Mouse (Mus musculus) midbrain, embryonic 12.5 days (tissue): ENCODE results near the gene Dyx1c1. TPM values are rescaled to one million over a fixed set of nuclear protein-coding genes. Genes with fewer than 3 reads are reported as not detected.

Source experiments
- ATAC-seq: fragments of 200-750 bp; cut with Nextera tagmentation; 2 replicates; pipeline ENCODE4 v1.8.0; 2017; ENCODE audit warnings: low read depth, moderate TSS enrichment, moderate library complexity; ENCODE audit not compliant: low FRiP score
- H3K27ac ChIP-seq: fragments of 300-500 bp; sonication (generic); replicated peaks from 2 replicates; pipeline ENCODE4 v1.5.1; 2016; ENCODE audit warnings: mild to moderate bottlenecking
- H3K27me3 ChIP-seq: fragments of 300-500 bp; sonication (generic); 2 replicates; pipeline ENCODE4 v1.6.1; 2016; ENCODE audit warnings: mild to moderate bottlenecking
- H3K36me3 ChIP-seq: fragments of 300-500 bp; sonication (generic); 2 replicates; pipeline ENCODE4 v1.6.1; 2016
- H3K4me1 ChIP-seq: fragments of 300-500 bp; sonication (generic); 2 replicates; pipeline ENCODE4 v1.6.1; 2016
- H3K4me2 ChIP-seq: fragments of 300-500 bp; sonication (generic); replicated peaks from 2 replicates; pipeline ENCODE4 v1.6.1; 2016; ENCODE audit warnings: mild to moderate bottlenecking, moderate library complexity
- H3K4me3 ChIP-seq: fragments of 300-500 bp; sonication (generic); 2 replicates; pipeline ENCODE4 v1.5.1; 2016; ENCODE audit warnings: mild to moderate bottlenecking
- H3K9ac ChIP-seq: fragments of 300-500 bp; sonication (generic); replicated peaks from 2 replicates; pipeline ENCODE4 v1.6.1; 2016; ENCODE audit warnings: mild to moderate bottlenecking, moderate library complexity
- H3K9me3 ChIP-seq: fragments of 300-500 bp; sonication (generic); 2 replicates; pipeline ENCODE4 v1.6.1; 2016; ENCODE audit warnings: mild to moderate bottlenecking
- WGBS: fragments of 180-500 bp; shearing (Covaris S2); methylation state at CpG from one replicate; pipeline ENCODE4 v1.1.7; 2016; 5-methylcytosine and 5-hydroxymethylcytosine counted together
- polyA plus RNA-seq: library from polyadenylated mRNA; unstranded; fragments of >200 nt; fragmentation: Nextera tagmentation; extraction: Ambion mirVana; gene quantifications from 2 replicates; pipeline ENCODE4 v1.2.1, GENCODE M21; 2016

Gene Dyx1c1
- polyA plus RNA-seq, 1 experiment from 2014 or later: 1.6 TPM

DNA sequence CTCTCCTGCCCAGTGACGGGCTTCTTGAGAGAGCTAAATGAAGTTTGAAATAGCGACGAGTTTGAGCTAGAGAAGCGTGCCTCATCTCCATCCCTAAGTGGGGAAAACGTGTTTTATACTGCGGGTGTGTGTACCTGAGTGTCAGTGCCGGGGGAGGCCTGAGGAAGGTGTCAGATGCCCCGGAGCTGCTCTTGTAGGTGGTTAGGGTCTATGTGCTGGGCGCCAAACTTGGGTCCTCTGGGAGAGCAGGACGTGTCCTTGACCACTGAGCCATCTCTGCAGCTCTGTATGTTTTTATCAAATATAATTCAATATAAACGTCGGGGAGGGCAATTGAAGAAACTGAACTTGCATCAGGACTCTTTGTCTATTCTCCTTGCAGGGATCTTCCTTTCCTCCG, 14.3 kb upstream of the Dyx1c1 start:
- WGBS: 95% methylated on average over 13 of the region's 13 CpGs
- Histone ChIP-seq H3K4me3 (no peak overlapping the region), H3K27ac (no peak overlapping the region), H3K4me1 (no peaks in the 10 kb centered on the region), H3K4me2 (no peak overlapping the region), H3K9ac (no peak overlapping the region), H3K27me3 (no peaks in the 10 kb centered on the region), H3K9me3 (no peaks in the 10 kb centered on the region), H3K36me3 (peaks cover 36% of the 10 kb centered on the region)
- no peak for ATAC-seq

DNA sequence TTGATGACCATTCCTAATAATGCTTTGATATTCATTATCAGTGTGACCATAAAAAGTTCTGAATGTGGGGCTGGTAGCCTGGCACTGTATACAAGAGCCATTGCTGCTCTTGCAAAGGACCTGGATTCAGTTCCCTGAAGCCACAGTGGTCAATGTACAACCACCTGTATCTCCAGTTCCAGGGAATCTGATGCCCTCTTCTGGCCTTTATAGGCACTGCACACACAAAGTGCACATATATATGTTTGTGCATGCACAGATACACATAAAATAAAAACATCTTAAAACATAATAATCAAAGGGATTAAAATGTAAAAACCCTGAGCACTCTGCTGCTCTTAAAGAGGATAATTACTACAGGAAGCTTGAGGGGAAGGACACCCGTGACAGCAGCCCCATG, 11.6 kb upstream of the Dyx1c1 start:
- H3K9me3 ChIP-seq: no peaks in the 10 kb centered on the region
- no peaks in the 10 kb centered on the region for H3K4me1 ChIP-seq
- H3K27me3 ChIP-seq: no peaks in the 10 kb centered on the region
- H3K36me3 ChIP-seq: peaks cover 36% of the 10 kb centered on the region
- no peak for ATAC-seq
- no peak overlapping the region for H3K4me3 ChIP-seq
- 98% methylated on average over 1 of the region's 1 CpGs for WGBS
- H3K27ac ChIP-seq: no peak overlapping the region
- no peak overlapping the region for H3K9ac ChIP-seq
- no peak overlapping the region for H3K4me2 ChIP-seq

DNA sequence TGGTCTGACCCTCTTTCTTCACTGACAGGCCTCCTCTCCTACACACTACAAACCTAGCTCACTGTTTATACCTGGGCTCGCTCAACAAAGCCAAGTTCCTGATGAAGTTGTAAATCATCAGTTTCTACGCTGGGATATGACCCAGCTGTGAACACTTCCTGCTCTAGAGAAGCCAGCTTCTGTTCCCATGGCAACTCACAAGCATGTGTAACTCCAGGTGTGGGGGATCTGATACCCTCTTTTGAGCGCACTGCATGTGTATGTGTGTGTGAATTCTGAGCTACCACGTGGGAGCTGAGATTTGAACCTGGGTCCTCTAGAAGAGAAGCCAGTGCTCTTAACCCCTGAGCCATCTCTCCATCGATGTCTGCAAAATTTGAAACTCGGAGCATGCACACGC, 9.0 kb upstream of the Dyx1c1 start:
- ATAC-seq: no peak
- H3K4me1 ChIP-seq: no peaks in the 10 kb centered on the region
- H3K4me3 ChIP-seq: no peak overlapping the region
- H3K27ac ChIP-seq: no peak overlapping the region
- H3K36me3 ChIP-seq: peaks cover 27% of the 10 kb centered on the region
- H3K9me3 ChIP-seq: no peaks in the 10 kb centered on the region
- WGBS: 82% methylated on average over 7 of the region's 7 CpGs
- H3K9ac ChIP-seq: no peak overlapping the region
- no peak overlapping the region for H3K4me2 ChIP-seq
- H3K27me3 ChIP-seq: no peaks in the 10 kb centered on the region

DNA sequence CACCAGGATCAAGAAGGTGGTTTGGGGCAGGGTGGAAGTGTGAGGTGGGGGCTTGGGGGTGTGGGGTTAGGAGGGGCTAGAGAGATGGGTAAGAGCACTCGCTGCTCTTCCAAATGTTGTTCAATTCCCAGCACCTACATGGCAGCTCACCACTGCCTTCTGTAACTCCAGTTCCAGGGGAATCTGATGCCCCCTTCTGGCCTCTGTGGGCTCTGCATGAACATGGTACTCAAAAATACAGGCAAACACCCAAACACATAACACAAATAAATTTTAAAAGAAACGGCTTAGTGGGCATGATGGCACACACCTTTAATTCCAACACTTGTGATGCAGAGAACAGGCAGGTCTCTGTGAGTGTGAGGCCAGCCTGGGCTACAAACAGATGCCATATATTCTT, 3.8 kb upstream of the Dyx1c1 start:
- H3K27me3 ChIP-seq: no peaks in the 10 kb centered on the region
- H3K9me3 ChIP-seq: no peaks in the 10 kb centered on the region
- H3K4me3 ChIP-seq: no peak overlapping the region
- peaks cover 10% of the 10 kb centered on the region for H3K4me1 ChIP-seq
- H3K9ac ChIP-seq: no peak overlapping the region
- no peak overlapping the region for H3K4me2 ChIP-seq
- no peak for ATAC-seq
- no peak overlapping the region for H3K27ac ChIP-seq
- no peaks in the 10 kb centered on the region for H3K36me3 ChIP-seq
- 55% methylated on average over 2 of the region's 2 CpGs for WGBS

DNA sequence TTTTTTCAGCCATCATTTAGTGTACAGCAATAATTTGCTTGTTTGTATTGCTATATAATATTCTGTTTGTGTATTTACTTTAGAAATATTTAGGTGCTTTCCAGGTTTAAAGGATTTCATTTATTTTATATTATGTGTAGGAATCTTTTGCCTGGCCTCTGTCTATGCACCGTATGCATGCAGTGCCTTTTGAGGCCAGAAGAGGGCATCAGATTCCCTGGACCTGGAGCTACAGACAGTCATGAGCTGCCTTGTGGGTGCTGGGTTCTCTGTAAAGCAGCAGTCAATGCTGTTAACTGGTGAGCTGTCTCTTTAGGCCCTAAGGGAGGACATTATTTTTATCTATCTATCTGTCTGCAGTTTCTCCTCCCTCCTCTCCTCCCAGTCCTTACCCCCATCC, 3.0 kb upstream of the Dyx1c1 start:
- no peak overlapping the region for H3K4me3 ChIP-seq
- H3K9me3 ChIP-seq: no peaks in the 10 kb centered on the region
- no peak for ATAC-seq
- H3K9ac ChIP-seq: no peak overlapping the region
- no peak overlapping the region for H3K4me2 ChIP-seq
- no peak overlapping the region for H3K27ac ChIP-seq
- H3K27me3 ChIP-seq: no peaks in the 10 kb centered on the region
- H3K36me3 ChIP-seq: no peaks in the 10 kb centered on the region
- peaks cover 10% of the 10 kb centered on the region for H3K4me1 ChIP-seq
- WGBS: 22% methylated on average over 1 of the region's 1 CpGs

DNA sequence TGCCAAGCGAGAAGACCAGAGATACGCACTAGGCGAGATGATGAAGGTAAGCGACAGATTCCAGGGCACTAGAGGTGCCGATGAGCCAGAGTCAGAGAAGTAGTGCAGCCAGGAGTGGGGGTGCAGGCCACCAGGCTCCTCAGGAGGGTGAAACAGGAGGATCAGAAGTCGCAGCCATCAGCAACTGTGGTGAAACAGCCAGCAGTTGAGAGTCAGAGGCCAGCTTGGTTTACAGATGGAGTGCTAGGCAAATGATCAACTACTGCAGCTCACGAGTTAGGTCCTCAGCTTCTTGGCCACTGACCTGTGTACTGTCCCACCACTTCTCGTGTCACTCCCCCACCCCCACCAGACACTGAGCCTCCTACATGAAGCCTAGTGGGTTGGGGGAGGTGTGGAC, 2.8 kb downstream of the Dyx1c1 start:
- Histone ChIP-seq H3K4me1 (peaks cover 10% of the 10 kb centered on the region), H3K4me3 (no peak overlapping the region), H3K36me3 (no peaks in the 10 kb centered on the region), H3K9me3 (no peaks in the 10 kb centered on the region), H3K27me3 (no peaks in the 10 kb centered on the region), H3K27ac (no peak overlapping the region), H3K4me2 (no peak overlapping the region), H3K9ac (no peak overlapping the region)
- ATAC-seq: no peak
- WGBS: 77% methylated on average over 8 of the region's 8 CpGs

DNA sequence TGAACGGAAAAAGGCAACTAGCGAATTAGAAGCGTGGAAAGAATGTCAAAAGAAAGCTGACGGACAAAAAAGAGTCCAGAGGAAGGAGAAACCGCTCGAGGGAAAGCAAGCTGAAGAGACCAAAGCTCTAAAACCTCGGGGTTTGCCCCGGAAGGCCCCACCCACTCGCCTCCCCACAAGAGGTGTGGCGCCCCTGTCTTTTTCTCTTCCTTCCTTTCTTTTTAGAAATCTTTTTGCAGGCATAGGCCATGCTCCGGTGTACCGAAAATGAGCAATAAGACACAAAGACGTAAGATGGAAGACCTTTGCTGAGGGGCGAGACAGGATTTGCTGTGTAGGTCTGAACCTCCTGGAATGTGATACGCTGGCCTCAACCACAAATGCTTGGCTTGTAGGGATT, 3.4 kb downstream of the Dyx1c1 start:
- Histone ChIP-seq H3K27me3 (no peaks in the 10 kb centered on the region), H3K36me3 (no peaks in the 10 kb centered on the region), H3K4me3 (no peak overlapping the region), H3K4me1 (peaks cover 10% of the 10 kb centered on the region), H3K27ac (no peak overlapping the region), H3K9me3 (no peaks in the 10 kb centered on the region), H3K9ac (no peak overlapping the region), H3K4me2 (no peak overlapping the region)
- ATAC-seq: no peak
- WGBS: 81% methylated on average over 15 of the region's 15 CpGs

DNA sequence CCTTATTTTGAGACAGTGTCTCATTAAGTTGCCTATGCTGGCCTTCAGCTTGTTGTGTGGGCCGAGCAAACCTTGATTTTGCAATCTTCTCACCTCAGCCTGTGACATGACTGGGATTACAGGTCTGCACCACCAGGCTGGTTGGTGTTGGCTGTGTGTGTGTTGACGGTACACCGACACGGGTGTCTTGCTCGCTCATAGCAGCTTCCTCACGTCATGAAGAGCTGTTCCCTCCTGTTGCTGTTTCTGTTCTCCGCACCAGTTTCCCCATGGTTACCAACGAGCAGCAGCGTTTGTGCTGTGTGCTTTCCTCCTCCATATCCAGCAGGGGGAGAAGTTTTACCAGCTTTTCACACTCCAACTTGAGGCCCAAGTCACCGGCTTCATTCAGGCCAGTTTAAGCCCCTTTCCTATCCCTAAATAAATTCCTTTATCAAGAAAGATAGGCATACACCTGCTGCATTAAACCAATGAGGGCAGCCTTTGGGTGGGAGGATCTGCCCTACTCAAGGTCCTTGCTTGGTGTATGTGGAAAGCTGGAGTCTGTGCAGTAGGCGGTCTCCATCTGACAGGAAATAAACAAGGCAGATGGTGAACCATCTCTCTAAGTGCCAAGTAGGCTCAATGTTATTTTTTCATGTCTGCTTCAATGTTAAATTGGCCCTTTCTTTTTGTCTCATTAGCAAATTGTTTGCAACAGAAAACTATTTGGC, 9.9 kb downstream of the Dyx1c1 start:
- no peak overlapping the region for H3K4me2 ChIP-seq
- no peak overlapping the region for H3K4me3 ChIP-seq
- no peak overlapping the region for H3K27ac ChIP-seq
- no peaks in the 10 kb centered on the region for H3K9me3 ChIP-seq
- no peaks in the 10 kb centered on the region for H3K27me3 ChIP-seq
- 39% methylated on average over 11 of the region's 11 CpGs for WGBS
- no peak for ATAC-seq
- no peaks in the 10 kb centered on the region for H3K36me3 ChIP-seq
- no peaks in the 10 kb centered on the region for H3K4me1 ChIP-seq
- H3K9ac ChIP-seq: no peak overlapping the region

DNA sequence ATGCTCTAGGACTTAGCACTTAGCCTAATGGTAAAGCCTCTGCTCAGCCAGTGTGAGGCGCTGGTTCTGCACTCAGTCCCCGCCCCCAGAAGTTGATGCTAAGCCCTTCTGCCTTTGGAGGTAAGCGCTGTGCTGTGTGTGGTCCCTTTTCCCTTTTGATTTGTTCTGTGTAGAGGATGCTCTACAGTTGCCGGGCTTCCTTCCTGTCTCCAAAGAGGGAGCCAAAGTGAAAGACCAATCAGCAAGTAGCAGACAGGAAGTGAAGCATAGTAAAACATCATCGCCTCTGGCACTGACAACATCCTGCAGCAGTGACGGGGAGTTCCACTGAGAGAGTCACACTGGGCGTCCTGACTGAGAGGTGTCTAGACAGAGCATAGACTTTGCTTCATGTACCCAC, 11.3 kb downstream of the Dyx1c1 start:
- Histone ChIP-seq H3K4me1 (no peaks in the 10 kb centered on the region), H3K36me3 (no peaks in the 10 kb centered on the region), H3K9me3 (no peaks in the 10 kb centered on the region), H3K4me3 (no peak overlapping the region), H3K27me3 (no peaks in the 10 kb centered on the region), H3K4me2 (no peak overlapping the region), H3K27ac (no peak overlapping the region), H3K9ac (no peak overlapping the region)
- ATAC-seq: no peak
- WGBS: 72% methylated on average over 7 of the region's 7 CpGs

DNA sequence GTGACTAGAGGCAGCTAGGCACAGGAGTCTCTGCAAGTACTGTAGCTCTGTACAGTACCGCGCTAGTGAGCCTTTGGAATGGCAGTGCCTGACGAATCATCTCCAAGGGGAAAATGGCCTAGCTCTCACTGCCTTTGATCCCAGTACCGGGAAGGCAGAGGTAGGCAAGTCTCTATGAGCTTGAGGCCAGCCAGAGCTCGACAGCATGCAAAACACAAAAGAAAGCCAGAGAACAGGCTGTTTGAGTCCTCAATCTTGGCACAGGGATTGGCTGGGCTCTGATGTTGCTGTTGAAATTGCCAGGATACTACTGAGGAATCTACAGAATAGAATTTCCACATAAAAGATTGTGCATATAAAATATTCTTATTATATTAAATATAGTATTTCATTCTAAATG, 13.8 kb downstream of the Dyx1c1 start:
- WGBS: 94% methylated on average over 5 of the region's 5 CpGs
- no peak overlapping the region for H3K4me3 ChIP-seq
- H3K27me3 ChIP-seq: no peaks in the 10 kb centered on the region
- H3K4me1 ChIP-seq: no peaks in the 10 kb centered on the region
- H3K9me3 ChIP-seq: no peaks in the 10 kb centered on the region
- H3K4me2 ChIP-seq: no peak overlapping the region
- H3K36me3 ChIP-seq: no peaks in the 10 kb centered on the region
- ATAC-seq: no peak
- no peak overlapping the region for H3K9ac ChIP-seq
- no peak overlapping the region for H3K27ac ChIP-seq

DNA sequence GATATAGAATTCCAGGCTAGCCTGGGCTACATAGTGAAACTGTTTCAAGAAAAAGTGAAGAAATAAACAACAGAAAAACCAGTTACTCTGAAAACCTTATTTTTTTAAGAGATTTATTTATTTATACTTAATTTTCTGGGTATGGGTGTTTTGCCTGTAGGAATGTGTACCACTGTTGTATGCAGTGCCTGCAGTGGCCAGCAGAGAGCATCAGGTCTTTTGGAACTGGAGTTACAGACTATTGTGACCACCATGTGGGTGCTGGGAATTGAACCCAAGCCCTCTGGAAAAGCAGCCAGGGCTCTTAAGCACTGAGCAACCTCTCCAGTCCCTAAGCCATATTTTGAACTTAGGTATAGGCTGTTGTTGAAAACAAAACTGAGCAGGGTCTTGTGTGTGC, 14.4 kb downstream of the Dyx1c1 start:
- Histone ChIP-seq H3K9ac (no peak overlapping the region), H3K36me3 (no peaks in the 10 kb centered on the region), H3K27ac (no peak overlapping the region), H3K4me1 (no peaks in the 10 kb centered on the region), H3K27me3 (no peaks in the 10 kb centered on the region), H3K4me2 (no peak overlapping the region), H3K9me3 (no peaks in the 10 kb centered on the region), H3K4me3 (no peak overlapping the region)
- ATAC-seq: no peak

DNA sequence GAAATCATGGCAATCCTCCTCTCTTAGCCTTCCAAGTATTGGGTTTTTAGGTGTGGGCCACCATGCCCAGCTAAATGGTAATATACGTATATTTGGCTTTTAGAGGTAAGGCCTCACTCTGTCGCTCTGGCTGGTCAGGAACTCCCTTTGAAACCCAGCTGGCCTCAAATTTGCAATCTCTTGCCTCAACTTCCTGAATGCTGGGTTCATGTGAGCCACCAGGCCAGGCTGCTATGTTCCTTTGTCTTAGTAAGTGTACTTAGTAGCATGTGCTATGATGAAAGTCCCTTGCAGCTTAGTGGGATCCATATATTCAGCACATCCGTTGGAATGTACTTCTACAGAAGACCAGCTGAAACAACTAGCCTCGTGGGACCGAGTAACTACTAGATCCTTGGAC, 16.1 kb downstream of the Dyx1c1 start:
- WGBS: 90% methylated on average over 5 of the region's 5 CpGs
- no peak overlapping the region for H3K27ac ChIP-seq
- H3K9me3 ChIP-seq: no peaks in the 10 kb centered on the region
- no peak overlapping the region for H3K4me3 ChIP-seq
- H3K9ac ChIP-seq: no peak overlapping the region
- no peaks in the 10 kb centered on the region for H3K4me1 ChIP-seq
- H3K27me3 ChIP-seq: no peaks in the 10 kb centered on the region
- no peak for ATAC-seq
- H3K36me3 ChIP-seq: no peaks in the 10 kb centered on the region
- H3K4me2 ChIP-seq: no peak overlapping the region

DNA sequence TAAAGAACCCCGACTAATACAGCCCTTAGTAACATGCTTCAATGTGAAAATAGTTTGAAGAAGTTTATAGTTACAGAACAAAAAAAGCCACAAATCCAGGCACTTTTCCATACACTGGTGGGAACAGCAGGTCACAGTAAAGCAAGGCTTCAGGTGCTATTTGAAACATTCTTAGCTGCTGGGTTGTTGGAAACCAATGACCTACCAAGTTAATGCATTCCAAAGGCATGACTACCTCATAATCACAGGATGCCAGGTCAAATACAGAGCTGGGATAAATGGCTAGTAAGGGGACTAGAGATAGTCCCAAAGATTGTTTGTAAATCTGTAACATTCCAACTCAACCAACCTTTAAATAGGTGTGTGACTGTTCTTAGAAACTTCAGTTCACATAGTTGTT, 16.7 kb downstream of the Dyx1c1 start:
- Histone ChIP-seq H3K27ac (no peak overlapping the region), H3K9ac (no peak overlapping the region), H3K27me3 (no peaks in the 10 kb centered on the region), H3K9me3 (no peaks in the 10 kb centered on the region), H3K4me3 (no peak overlapping the region), H3K4me1 (no peaks in the 10 kb centered on the region), H3K36me3 (no peaks in the 10 kb centered on the region), H3K4me2 (no peak overlapping the region)
- 86% methylated on average over 1 of the region's 1 CpGs for WGBS
- ATAC-seq: no peak
